Mouse (Mus musculus): ENCODE measurements around the gene Cdk15.

Gene Cdk15

DNA sequence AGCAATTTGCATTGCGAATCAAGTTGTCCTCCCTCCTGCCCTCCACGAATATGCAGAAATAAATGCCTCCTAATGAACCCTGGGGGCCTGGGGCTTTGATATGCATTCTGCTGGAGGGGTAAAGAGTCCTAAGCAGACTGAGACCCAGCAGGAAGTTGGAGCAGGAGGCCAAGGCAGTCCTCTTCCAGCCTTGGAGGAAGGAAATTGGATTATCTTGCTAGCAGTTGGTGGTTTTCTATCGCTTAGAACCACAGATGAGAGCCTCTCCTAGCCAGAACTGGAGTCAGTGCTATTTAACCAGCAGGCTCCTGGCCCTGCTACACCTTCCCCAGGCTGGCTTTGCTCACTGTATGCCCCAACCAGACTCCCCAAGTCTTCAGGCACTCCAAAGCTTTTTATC, 119.9 kb downstream of the Cdk15 start:
- DNase-seq (ENCODE audit: low spot score in 2 of 2): no peak

DNA sequence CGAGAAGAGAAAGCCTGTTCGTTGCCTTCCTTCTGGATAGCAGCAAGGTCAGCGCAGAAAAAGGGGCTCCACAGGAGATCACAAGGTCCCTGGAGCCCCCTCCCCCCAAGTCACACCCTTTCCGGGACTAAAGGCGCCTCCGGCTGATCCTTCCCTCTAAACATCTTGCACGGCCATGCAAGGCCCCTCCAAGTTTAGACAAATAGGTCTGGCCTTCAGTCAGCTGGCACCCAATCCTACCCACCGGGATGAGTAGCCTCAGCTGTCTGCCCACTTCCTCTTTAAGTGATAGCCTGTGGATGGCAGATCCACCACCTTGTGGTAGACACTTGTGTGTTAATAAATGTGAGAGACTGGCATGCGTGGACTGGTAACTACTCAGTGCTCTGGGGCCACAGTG, 120.6 kb downstream of the Cdk15 start:
- DNase-seq (ENCODE audit: low spot score in 2 of 2): no peak

DNA sequence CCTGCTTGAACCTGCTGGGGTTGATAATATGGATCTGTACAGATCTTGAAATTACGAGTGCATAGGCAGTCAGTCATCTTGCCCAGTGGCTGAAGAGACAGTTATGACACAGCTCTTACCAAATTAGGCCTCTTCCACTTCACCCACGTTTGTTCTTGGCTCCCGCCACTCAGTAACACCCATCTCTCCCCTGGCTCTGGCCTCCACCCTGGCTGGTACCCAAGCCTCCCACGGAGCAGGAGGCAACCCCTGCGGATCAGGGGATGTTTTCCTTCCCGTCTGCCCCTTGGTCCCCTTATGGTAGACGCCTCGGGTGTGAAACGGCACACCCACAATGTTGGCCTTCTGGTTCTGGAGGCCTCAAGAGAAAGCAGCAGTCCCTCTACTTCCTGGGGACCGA, 124.2 kb downstream of the Cdk15 start:
- DNase-seq (ENCODE audit: low spot score in 2 of 2): no peak

DNA sequence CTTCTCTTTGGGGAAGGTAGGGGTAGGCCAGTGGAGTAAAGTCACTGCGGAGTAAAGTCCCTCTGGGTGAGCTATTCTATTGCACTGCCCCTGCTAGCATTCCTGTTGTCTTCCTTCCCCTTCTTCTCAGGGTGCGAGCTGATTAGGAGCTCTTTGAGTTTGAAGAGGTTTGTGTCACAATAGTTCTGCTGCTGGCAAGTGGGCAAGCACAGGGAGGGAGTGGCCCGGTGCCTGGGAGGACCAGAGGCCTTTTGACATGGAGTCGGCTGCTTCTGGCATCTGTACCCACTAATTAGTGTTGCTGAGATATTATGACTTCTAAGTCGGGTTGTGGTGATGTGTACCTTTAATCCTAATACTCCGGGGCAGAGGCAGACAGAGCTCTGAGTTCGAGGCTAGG, 124.8 kb downstream of the Cdk15 start:
- DNase-seq (ENCODE audit: low spot score in 2 of 2): no peak

DNA sequence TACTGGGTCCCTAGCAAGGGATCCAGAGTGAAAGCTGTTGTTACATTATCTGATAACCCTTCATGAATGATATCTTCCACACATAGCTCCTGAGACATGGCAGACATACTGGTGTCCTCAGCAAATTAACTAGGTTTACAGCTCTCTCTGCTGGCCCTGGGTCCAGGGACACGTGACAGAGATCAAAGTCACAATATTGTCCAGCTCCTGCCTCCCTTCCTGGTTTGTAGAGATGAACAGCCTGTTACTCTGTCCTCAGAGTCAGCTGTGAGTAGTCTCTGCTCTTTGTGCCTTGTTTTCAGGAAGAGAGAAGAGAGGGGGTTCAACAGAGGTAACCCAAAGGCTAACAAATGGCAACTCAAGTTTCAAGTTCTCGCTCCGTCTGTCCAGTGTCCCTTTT, 125.8 kb downstream of the Cdk15 start:
- no peak for DNase-seq (ENCODE audit: low spot score in 2 of 2)

DNA sequence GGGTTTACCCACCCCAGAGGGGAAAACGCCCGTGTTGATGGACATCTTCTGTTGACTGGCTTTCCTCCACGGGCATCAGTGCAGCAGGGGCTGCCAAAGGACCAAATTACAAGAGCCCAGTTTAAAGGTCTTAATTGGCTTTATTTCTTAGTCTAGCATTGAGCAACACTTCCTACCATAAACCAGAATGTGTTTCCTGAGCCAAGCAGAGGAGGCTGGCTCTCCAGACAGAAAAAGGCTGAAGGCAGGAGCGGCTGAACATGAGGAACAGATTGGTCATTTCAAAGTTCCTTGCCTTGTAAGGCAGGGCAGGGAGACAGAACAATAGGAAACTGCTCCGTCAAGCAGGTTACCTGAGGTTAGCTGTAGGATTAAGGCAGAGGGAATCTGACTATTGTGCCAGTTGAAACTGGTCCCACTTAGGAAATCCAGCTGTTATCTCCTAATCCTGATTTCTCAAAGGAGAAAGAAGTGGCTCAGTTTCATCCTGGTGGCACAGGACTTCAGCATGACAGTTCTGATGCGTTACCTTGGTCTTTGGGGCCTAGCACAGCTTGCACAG, 126.4 kb downstream of the Cdk15 start:
- no peak for DNase-seq (ENCODE audit: low spot score in 2 of 2)

DNA sequence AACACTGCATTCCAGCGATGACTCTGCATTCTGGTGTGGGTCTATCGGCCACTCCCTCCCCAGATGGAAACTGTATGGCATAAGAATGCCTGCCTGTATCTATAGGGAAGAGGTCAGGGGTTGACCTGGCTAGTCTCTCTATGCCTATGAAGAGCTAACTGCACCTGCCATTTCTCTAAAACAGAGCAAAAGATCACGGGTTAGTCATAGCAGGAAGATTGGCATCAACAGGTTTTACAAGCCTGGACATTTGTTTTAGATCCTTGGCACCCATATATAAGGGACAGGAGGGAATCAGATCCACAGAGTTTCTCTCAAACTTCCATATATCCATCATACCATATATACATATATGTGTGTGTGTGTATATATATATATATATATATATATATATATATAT, 127.7 kb downstream of the Cdk15 start:
- no peak for DNase-seq (ENCODE audit: low spot score in 2 of 2)

DNA sequence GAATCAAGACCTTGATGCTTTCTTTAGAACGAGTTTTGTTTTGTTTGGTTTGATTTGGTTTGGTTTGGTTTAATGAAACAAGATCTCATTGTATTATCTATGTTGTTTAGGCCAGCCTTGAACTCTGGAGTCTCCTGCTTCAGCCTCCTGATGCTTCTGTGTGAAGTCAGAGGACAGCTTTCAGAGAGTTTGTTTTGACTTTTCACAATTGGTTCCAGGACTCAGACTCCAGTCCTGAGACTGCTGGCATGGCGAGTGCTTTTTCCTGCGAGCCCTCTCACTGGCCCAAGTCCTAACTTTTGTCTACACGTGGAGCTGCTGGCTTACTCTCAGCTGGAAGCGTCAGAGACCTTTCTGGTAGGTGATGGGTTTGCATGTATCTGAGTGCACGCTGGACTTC, 128.9 kb downstream of the Cdk15 start:
- DNase-seq (ENCODE audit: low spot score in 2 of 2): no peak

DNA sequence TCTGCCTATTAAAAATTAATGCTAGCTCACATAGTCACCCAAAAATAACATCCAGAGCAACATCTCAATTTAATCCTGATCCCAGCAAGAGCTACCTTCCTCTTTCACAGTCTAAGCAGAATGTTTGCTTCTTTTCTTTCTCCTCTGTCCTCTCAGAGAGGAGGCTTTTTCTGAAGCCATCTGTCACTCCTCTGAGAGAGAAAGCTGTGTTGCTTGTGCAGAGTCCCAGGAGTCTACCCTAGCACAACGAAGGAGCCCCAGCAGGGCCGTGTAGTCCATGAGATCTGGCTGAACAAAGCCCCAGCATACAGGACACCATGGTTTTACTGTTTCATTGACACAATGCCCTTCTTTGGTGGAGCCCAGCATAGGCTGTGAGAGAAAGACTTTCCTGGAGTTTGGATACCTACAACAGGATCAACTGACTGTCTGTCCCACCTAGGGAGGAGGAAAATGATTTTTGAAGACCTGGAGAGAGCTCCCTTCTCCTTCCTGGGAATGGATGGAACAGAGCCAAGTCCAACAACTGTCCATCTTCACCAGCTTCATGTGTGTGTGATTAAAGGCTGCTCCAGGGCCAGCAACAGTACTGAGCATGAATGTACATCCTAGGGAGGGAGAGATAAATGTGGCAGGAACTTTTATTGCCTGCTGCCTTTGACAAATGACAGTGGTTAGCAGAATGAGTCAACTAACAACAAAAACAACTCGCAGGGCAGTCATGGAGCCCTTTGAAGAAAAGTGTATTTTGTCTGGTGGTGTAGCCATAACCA, 131.0 kb downstream of the Cdk15 start:
- no peak for DNase-seq (ENCODE audit: low spot score in 2 of 2)

DNA sequence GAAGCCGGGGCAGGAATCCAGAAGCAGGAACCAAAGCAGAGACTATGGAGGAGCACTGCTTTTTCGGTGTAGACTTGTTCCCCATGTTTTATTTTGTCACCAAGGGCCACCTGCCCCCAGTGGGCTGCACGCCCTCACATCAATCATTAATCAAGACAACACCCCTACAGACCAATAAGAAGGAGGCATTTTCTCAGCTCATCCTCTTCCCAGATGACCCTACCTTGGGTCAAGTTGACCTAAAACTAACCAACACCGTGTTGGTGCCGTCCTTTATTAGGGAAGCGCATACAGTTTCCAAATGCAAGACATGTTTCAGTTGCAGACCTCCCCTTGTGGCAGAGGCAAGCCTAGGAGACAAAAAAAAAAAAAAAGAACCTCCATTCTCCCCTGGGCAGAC, 132.5 kb downstream of the Cdk15 start:
- no peak for DNase-seq (ENCODE audit: low spot score in 2 of 2)

DNA sequence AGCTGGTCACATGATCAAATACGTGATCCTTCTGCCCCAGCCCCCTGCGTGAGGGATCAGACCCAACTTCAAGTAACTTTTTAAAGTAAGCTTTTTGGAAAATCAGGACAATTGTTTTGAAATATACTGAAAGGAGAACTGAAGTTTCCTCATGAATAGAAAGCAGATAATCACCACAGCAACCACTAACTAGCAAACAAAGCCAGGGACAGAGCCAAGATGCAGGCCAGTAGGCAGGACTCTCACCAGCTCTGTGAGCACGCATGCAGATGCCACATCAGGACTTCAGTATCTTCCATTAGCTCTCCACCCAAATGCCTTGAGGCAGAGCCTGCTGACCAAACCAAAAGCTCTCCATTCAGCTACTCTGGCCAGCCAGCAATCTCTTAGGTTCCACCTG, 135.0 kb downstream of the Cdk15 start:
- no peak for DNase-seq (ENCODE audit: low spot score in 2 of 2)

DNA sequence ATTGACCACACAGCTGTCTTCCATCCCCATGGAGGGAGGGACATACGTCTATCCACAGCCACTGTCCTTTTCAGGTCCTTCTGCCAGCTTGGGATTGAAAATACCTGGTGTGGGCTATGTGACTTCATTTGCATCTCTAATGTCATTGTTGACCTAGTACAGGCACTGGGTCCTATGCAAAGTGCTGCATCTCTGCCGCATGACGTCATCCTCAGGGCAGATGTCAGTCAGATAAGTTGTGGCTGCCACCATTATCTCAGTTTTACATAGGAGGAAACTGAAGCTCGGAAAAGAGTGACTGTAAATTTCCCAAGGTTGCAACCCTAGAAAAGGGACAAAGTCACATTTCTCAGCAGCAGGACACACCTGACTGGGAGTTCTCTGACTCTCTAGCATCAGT, 137.4 kb downstream of the Cdk15 start:
- DNase-seq (ENCODE audit: low spot score in 2 of 2): no peak

DNA sequence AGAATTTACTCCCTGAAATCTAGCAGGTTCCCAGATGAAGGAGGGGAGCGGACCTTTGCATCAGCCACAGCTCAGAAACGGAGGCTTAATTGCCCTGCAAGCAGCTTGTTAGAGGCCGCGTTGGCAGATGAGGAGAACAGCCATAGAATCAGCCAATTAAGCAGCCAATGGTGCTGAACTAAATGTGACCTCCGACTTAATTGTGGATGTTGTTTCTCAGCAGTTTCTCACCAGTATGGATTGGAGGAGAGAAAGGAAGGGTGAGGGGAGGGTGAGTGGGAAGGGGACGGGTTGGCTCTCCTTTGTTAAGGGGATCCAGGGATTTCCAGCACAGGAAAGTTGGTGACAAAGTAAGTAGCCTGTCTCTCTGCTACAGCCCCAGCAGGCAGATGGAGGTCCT, 137.9 kb downstream of the Cdk15 start:
- DNase-seq (ENCODE audit: low spot score in 2 of 2): no peak

DNA sequence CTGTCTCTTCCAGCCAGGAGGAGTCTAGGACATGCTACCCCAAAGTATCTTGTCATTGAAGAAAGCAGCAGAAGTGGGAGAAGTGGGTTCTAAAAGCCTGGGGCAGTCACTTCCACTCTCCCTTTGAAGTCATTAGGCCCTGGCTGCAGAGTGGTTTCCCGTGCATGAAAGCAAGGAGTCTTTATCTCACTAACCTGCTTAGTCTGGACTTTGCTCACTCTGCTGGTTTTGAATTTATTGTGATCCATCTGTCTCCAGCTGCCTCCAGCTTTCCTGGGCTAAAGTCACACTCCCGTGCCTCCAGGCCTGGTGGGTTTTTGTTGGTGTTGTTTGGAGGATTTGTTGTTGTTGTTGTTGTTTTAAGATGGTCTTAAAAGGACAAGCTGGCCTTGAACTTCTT, 139.3 kb downstream of the Cdk15 start:
- DNase-seq (ENCODE audit: low spot score in 2 of 2): no peak

DNA sequence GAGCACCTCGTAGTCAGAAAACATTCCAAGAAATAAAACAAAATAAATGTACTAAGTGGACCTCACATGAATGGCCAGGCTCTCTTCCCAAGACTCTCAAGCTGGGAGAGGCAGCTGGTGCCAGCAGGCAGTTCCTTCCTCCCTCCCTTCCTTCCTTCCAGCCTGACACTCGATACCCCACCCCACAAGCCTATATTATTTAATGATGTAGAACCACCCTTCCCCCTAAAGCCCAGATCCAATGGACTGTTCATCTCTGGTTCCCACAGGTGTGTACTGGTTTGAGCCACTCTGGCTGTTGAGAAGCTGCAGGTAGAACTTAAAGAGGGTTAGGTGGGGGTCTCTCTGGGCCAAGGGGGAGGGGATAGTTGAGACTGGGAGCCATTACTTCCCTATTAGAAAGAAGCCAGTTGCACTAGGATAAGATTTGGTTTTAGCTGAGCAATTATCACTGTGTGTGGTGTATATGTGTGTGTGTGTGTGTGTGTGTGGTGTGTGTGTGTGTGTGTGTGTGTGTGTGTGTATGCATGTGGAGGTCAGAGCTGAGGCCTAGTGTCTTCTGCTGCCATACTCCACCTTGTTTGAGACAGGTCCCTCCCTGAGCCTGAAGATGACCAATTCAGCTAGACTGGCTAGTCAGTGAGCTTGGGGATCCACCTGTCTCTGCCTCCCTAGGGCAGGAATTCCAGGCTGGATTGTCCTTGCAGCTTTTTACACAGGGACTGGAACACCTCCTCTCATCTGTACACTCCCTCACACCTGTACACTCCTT, 143.0 kb downstream of the Cdk15 start:
- no peak for DNase-seq (ENCODE audit: low spot score in 2 of 2)

DNA sequence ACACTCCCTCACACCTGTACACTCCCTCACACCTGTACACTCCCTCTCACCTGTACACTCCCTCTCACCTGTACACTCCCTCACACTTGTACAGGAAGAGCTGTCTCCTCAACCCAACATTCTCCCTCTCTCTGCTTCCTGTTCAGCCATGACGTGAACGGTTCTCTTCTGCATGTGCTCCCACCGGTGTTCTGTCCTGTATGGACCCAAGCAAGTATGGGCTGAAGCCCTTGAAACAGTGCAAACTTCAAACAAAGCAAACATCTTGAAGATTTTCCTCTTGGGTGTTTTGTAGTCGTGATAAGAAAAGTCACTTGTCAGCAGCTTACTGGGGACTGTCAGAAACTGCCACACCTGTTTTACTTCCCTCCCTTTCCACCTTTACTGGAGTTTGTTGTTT, 144.5 kb downstream of the Cdk15 start:
- no peak for DNase-seq (ENCODE audit: low spot score in 2 of 2)

All from spleen, postnatal 36 days (tissue).